Mouse (Mus musculus) liver, postnatal 0 days (tissue): ENCODE data around the gene Myom1.

Experiments
- CTCF ChIP-seq: sonication (generic); IDR thresholded peaks from 2 replicates; pipeline ENCODE4 v1.5.1; 2016; ENCODE audit warnings: antibody characterized with exemption, low read depth
- EP300 ChIP-seq: IDR thresholded peaks from 2 replicates; pipeline ENCODE4 v1.6.1; 2016; ENCODE audit warnings: antibody characterized with exemption, low read depth, mild to moderate bottlenecking

DNA sequence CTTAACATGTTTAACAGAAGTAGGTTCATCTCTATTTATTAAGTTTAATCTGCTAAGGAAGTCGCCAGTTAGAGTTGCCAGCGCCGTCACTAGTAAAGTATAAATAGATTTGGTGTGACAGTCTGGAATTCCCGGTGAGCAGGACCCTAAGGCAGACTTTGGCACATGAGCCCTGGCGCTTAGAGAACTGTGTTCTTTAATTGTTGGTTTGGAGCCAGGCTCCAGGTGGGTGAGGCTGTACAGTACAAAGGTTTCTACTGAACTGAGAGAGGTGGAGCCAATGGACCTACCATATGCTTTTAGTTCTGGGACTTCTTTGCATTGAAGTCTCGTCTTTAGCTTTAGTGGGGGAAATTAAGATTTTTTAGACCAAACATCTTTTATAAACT lies 94.8 kb downstream of the Myom1 start:
- TF ChIP-seq CTCF (no peak), EP300 (peak; percentile 38; the same call in 1 of the 2 replicates)
